Mouse (Mus musculus) kidney, postnatal 0 days (tissue): ENCODE measurements around the gene Tmem191c. TPM values are rescaled to one million over a fixed set of nuclear protein-coding genes. Genes with fewer than 3 reads are reported as not detected.
A peak's percentile ranks its signal among the peaks of the same experiment; 100 is the strongest.

ENCODE experiments used
- ATAC-seq: fragments of 200-750 bp; cut with Nextera tagmentation; replicated peaks from 2 replicates; pipeline ENCODE4 v1.8.0; 2017; ENCODE audit warnings: low read depth, moderate number of reproducible peaks, moderate TSS enrichment, moderate library complexity; ENCODE audit not compliant: low FRiP score
- DNase-seq: peaks from one replicate; pipeline ENCODE4 v3.0.0-alpha.2; 2016; ENCODE audit warnings: low spot score
- H3K27ac ChIP-seq: fragments of 300-500 bp; sonication (generic); 2 replicates; pipeline ENCODE4 v1.5.1; 2014; ENCODE audit warnings: mild to moderate bottlenecking
- H3K27me3 ChIP-seq: fragments of 300-500 bp; sonication (generic); 2 replicates; pipeline ENCODE4 v1.6.1; 2014; ENCODE audit warnings: low read length, mixed read lengths; ENCODE audit not compliant: insufficient read depth
- H3K36me3 ChIP-seq: fragments of 300-500 bp; sonication (generic); 2 replicates; pipeline ENCODE4 v1.6.1; 2014; ENCODE audit warnings: low read length, mixed read lengths; ENCODE audit not compliant: insufficient read depth
- H3K4me1 ChIP-seq: fragments of 300-500 bp; sonication (generic); replicated peaks from 2 replicates; pipeline ENCODE4 v1.6.1; 2014; ENCODE audit warnings: antibody characterized with exemption, low read length, mixed read lengths; ENCODE audit not compliant: insufficient read depth
- H3K4me2 ChIP-seq: fragments of 300-500 bp; sonication (generic); 2 replicates; pipeline ENCODE4 v1.6.1; 2014; ENCODE audit warnings: mild to moderate bottlenecking, low read length, moderate library complexity, mixed read lengths
- H3K4me3 ChIP-seq: fragments of 300-500 bp; sonication (generic); replicated peaks from 2 replicates; pipeline ENCODE4 v1.5.1; 2014; ENCODE audit warnings: low read depth, low read length
- H3K9ac ChIP-seq: fragments of 300-500 bp; sonication (generic); 2 replicates; pipeline ENCODE4 v1.6.1; 2014; ENCODE audit warnings: low read depth, low read length
- H3K9me3 ChIP-seq: fragments of 300-500 bp; sonication (generic); replicated peaks from 2 replicates; pipeline ENCODE4 v1.6.1; 2016; ENCODE audit warnings: low read length, inconsistent platforms, mixed read lengths
- CTCF ChIP-seq: IDR thresholded peaks from 2 replicates; pipeline ENCODE4 v1.5.1; 2016; ENCODE audit warnings: antibody characterized with exemption, low read depth, mild to moderate bottlenecking, moderate library complexity
- WGBS: fragments of 180-500 bp; shearing (Covaris S2); extraction: QIAGEN DNeasy Blood & Tissue Kit; methylation state at CpG from one replicate; pipeline ENCODE4 v1.1.7; 2014; 5-methylcytosine and 5-hydroxymethylcytosine counted together
- polyA plus RNA-seq: library from polyadenylated mRNA; unstranded; fragments of >200 nt; fragmentation: Nextera tagmentation; extraction: Ambion mirVana; gene quantifications from 2 replicates; pipeline ENCODE4 v1.2.1, GENCODE M21; 2015

Gene Tmem191c
- polyA plus RNA-seq, 1 experiment from 2014 or later: 12.4 TPM

DNA sequence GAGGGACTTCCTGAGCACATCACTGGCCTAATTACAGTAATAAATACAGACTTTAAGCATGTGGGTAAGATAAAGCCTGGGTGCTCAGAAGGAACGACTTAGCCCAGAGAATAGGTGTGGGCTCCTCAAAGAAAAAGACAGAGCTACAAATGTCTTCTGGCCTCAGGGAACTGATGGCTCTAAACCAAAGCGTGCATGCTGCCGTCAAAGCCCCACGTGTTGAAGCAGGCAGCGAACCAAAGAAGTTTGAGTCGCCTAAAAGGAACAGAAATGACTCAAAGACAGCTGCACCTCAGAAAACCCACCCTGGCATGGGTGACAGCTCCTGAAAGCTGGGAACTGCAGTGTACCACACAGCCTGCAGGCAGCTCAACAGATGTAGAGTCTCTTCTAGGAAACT, 4.0 kb upstream of the Tmem191c start:
- no peak overlapping the region for H3K4me3 ChIP-seq
- no peak overlapping the region for H3K27ac ChIP-seq
- TF ChIP-seq CTCF: no peak
- 77% methylated on average over 6 of the region's 6 CpGs for WGBS
- 0 out of 2 replicates have a peak, but pooled peaks cover under 1% of the 10 kb centered on the region for H3K27me3 ChIP-seq
- H3K4me1 ChIP-seq: peaks cover 4% of the 10 kb centered on the region; the same call in 1 of the 2 replicates
- ATAC-seq (no peak), DNase-seq (no peak)
- H3K36me3 ChIP-seq: no peaks in the 10 kb centered on the region
- H3K4me2 ChIP-seq: no peak overlapping the region
- H3K9me3 ChIP-seq: no peaks in the 10 kb centered on the region; the same call in 1 of the 2 replicates
- no peak overlapping the region for H3K9ac ChIP-seq

DNA sequence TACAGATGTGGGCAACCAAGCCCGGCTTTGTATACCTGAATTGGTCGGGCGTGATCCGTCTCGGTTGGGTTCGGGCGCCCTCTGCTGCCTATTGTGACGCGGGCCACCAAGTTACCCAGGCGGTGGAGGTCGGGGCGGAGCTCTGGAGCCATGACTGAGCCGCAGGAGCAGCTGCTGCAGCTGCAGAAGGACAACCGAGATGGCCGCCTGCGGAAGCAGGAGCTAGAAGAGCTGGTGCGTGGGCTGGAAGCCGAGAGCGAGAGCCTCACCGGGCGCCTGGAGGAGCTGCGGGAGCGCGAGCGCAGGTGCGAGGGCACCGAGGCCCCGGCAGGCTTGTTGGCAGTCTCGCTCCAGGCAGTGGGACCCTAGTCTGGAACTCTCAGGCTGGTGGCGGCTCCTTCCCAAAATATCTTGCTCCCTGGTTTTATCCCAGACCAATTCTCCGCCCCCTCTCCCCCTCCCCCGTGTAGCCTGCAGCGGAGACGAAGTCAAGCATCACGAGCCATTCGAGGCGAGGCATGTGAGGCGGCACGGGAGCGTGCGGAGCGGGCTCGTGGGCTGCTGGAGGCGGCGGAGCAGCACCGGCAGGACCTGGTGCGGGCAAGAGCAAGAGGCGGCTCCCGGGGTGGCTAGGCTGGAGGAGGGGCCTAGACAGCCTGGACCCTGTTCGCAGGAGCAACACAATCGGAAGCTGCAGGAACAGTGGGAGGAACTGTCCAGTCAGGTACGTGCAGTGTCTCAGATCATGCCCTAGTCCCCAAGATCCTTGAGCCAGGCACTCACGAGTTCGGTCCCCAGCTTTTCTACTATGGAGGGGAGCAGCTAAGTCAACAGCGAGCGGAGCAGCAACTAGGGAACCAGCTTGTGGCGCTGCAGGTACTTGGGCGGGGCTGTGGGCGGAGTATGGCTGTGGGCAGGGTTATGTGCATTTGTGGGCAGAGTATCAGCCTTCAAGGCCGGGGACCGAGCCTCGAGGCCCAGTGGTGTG, 581 bp downstream of the Tmem191c start:
- ATAC-seq: peak; percentile 85
- H3K4me2 ChIP-seq: peak overlapping the region; percentile 95

DNA sequence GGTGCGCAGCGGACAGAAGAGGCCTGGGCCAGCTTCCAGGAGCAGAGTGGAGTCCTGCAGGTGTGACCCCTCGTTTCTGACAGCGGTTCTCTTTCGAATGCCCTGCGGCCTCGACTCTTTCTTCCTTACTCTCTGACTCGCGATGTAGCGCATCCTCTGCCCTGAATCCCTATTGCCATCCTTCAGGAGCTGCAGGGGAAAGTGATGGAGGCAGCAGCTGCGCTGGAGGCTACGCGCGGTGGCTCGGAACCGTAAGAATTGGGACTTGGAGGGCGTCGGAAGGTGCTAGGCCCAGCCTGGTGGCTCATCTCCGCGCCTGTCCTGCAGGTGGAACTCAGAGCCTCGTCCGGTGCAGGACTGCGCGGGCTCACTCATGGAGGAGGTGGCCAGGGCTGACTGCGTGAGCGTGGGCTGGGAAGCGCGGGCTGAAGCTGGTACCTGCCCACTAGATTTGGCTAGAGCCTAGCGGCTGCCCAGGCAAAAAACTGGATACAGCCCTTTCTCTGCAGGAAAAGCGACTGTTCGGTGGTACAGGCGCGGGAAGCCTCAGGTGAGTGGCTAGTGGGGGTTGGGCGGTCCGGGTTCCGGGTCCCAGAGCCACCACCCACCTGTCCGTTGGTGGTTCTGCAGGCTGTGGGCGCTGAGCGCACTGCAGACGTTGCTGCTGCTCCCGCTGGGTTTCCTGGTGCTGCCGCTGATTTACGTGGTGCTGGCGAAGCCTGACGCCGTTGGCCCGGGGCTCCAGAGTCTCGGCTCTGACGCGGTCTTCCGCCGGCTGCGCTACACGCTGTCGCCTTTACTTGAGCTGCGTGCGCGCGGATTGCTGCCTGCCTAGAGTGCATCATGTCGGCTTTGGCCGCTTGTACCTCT, 1.7 kb downstream of the Tmem191c start:
- peak overlapping the region; percentile 95 for H3K4me2 ChIP-seq
- no peak overlapping the region for H3K9ac ChIP-seq
- H3K9me3 ChIP-seq: no peaks in the 10 kb centered on the region
- H3K4me1 ChIP-seq: peaks cover 14% of the 10 kb centered on the region
- DNase-seq: peak; percentile 47
- H3K36me3 ChIP-seq: peaks cover 14% of the 10 kb centered on the region
- peaks cover 4% of the 10 kb centered on the region; the same call in 1 of the 2 replicates for H3K27me3 ChIP-seq
- ATAC-seq: 0 out of 2 replicates have a peak, but pooled peaks have one; percentile 9
- 3% methylated on average over 61 of the region's 61 CpGs for WGBS
- peak overlapping the region; percentile 27 for H3K4me3 ChIP-seq
- no peak for TF ChIP-seq CTCF
- H3K27ac ChIP-seq: no peak overlapping the region

More for the DNA sequence above, 581 bp downstream of the Tmem191c start:
- under 1% methylated on average over 62 of the region's 62 CpGs for WGBS
- Histone ChIP-seq H3K36me3 (peaks cover 4% of the 10 kb centered on the region), H3K4me3 (peak overlapping the region; percentile 53), H3K9ac (peak overlapping the region; percentile 62), H3K27ac (peak overlapping the region; percentile 86), H3K27me3 (peaks cover 4% of the 10 kb centered on the region; the same call in 1 of the 2 replicates), H3K9me3 (no peaks in the 10 kb centered on the region), H3K4me1 (peaks cover 14% of the 10 kb centered on the region)
- peak; percentile 94 for DNase-seq
- TF ChIP-seq CTCF: peak; percentile 93

DNA sequence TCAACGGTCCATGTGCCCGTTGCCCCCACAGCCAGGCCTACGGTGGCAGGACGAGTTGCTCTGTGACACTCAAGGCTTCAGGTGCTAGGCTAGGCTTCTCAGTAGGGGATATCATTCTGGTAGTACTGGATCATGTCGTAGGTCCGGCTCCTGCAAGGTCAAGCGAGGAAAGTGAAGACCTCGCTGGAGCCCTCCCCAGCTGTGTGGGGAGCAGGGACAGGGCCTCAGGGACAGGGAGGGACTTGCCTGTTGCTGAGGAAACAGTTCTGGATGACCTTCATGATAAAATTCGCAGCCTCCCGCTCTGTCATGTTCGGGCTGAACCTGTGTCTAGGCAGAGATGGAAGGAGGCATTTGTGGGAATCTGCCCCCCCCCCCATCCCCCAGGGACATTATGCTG, 4.6 kb downstream of the Tmem191c start:
- 87% methylated on average over 11 of the region's 11 CpGs for WGBS
- Histone ChIP-seq H3K9ac (no peak overlapping the region), H3K4me3 (no peak overlapping the region), H3K4me1 (peaks cover 14% of the 10 kb centered on the region), H3K9me3 (no peaks in the 10 kb centered on the region), H3K27ac (no peak overlapping the region), H3K36me3 (peaks cover 29% of the 10 kb centered on the region), H3K4me2 (no peak overlapping the region), H3K27me3 (peaks cover 4% of the 10 kb centered on the region; the same call in 1 of the 2 replicates)
- TF ChIP-seq CTCF: no peak
- ATAC-seq (no peak), DNase-seq (no peak)

DNA sequence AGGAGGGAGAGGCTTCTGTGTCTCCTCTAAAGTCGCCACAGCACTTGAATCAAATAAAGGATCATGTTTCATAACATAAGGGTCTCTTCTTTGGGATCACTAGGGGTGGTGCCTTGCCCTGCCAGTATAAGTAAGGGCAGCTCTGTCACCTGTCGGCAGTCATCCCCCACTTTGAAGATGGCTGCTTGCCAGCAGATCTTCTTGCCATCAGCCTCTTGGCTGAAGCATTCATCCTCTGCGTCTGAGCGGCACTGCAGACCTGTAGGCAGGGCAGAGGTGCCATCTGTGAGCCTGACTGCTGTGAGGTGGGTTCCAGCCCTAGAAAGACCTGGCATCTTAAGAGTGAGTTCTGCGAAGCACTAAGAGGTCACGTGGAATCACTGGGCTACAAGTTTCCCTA, 7.3 kb downstream of the Tmem191c start:
- H3K27ac ChIP-seq: no peak overlapping the region
- H3K36me3 ChIP-seq: peaks cover 41% of the 10 kb centered on the region
- no peak for TF ChIP-seq CTCF
- no peak overlapping the region for H3K9ac ChIP-seq
- no peak overlapping the region for H3K4me3 ChIP-seq
- no peaks in the 10 kb centered on the region for H3K4me1 ChIP-seq
- ATAC-seq (no peak), DNase-seq (no peak)
- no peak overlapping the region for H3K4me2 ChIP-seq
- H3K9me3 ChIP-seq: no peaks in the 10 kb centered on the region
- no peaks in the 10 kb centered on the region for H3K27me3 ChIP-seq
- 80% methylated on average over 6 of the region's 6 CpGs for WGBS

DNA sequence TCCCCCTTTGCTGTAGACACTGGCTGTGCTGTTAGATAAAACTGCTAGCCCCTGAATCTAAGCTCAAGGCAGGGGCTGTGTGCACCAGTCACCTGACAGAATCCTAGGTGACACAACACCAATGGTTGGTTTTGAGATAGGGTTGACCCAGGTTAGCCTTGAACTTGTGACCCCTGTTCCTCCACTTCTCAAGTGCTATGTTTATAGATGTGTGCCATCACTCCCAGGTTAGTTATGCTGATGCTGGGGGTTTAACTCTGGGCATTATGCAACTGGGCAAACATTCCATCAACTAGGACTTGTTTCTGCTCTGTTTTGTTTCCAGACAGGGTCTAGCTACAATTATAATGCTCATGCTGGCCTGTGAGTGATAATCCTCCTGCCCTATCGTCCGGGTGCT, 11.2 kb downstream of the Tmem191c start:
- Histone ChIP-seq H3K9me3 (no peaks in the 10 kb centered on the region), H3K9ac (no peak overlapping the region), H3K4me2 (no peak overlapping the region), H3K4me1 (no peaks in the 10 kb centered on the region), H3K27ac (no peak overlapping the region), H3K36me3 (peaks cover 31% of the 10 kb centered on the region; the same call in 1 of the 2 replicates), H3K27me3 (no peaks in the 10 kb centered on the region), H3K4me3 (no peak overlapping the region)
- 94% methylated on average over 2 of the region's 2 CpGs for WGBS
- DNase-seq: no peak
- TF ChIP-seq CTCF: no peak
- ATAC-seq: no peak
